In genomic region chr1:86526116-86526788, GRCm38 (mm10) we compare ENCODE assay signal across 8 mouse cellular contexts. TPM values are rescaled to one million over a fixed set of nuclear protein-coding genes. Genes with fewer than 3 reads are reported as not detected.
A peak's percentile ranks its signal among the peaks of the same experiment; 100 is the strongest.
DNase-seq lines count a peak whose midpoint lies in the region; ATAC-seq lines count a peak whose summit lies in the region.

Gene Ptma, plus strand, starts transcription at chr1:86526726.

- peak; percentile 99 for DNase-seq in CD4-positive, CD25-positive, alpha-beta regulatory T cell, adult 2 months (ENCODE audit: low read depth, low spot score)
- peak; percentile 88 for DNase-seq in fat pad, adult 2 months (ENCODE audit: extremely low read depth, low read depth, low spot score)
- DNase-seq in kidney, postnatal 10 days = peak; percentile 100
- peak; percentile 98 to 99 for DNase-seq in natural killer cell, adult 2 months (ENCODE audit: low spot score in 2 of 2)

- ATAC-seq in heart, embryonic 13.5 days (ENCODE audit: extremely low read depth, insufficient number of reproducible peaks, low FRiP score, low TSS enrichment) = peak; percentile 80
- peak; percentile 87 for ATAC-seq in liver, embryonic 12.5 days
- peak; percentile 93 for ATAC-seq in stomach, embryonic 15.5 days (ENCODE audit: insufficient read depth, low FRiP score, low read depth)

- H3K4me1 ChIP-seq in brown adipose tissue, adult 24 weeks (ENCODE audit: control insufficient read depth, insufficient read depth, insufficient read length, low read length) = no peaks in the 10 kb centered on the region
- peaks cover 47% of the 10 kb centered on the region for H3K4me1 ChIP-seq in heart, embryonic 13.5 days
- H3K4me1 ChIP-seq in liver, embryonic 12.5 days = peaks cover 56% of the 10 kb centered on the region
- H3K4me1 ChIP-seq in stomach, embryonic 15.5 days = peaks cover 30% of the 10 kb centered on the region

- peak within 1 kb of the TSS; percentile 99 for H3K27ac ChIP-seq in brown adipose tissue, adult 24 weeks (replicated peaks; ENCODE audit: low read depth, low read length)
- peak within 1 kb of the TSS; percentile 100 for H3K27ac ChIP-seq in heart, embryonic 13.5 days (replicated peaks)
- H3K27ac ChIP-seq in liver, embryonic 12.5 days = peak within 1 kb of the TSS; percentile 98
- peak within 1 kb of the TSS; percentile 100 for H3K27ac ChIP-seq in stomach, embryonic 15.5 days

- H3K4me2 ChIP-seq in heart, embryonic 13.5 days = peak within 1 kb of the TSS; percentile 94
- peak within 1 kb of the TSS; percentile 93 for H3K4me2 ChIP-seq in liver, embryonic 12.5 days
- peak within 1 kb of the TSS; percentile 94 for H3K4me2 ChIP-seq in stomach, embryonic 15.5 days

- H3K9me3 ChIP-seq in heart, embryonic 13.5 days = no peaks in the 10 kb centered on the region
- H3K9me3 ChIP-seq in liver, embryonic 12.5 days (replicated peaks) = no peaks in the 10 kb centered on the region
- H3K9me3 ChIP-seq in stomach, embryonic 15.5 days = no peaks in the 10 kb centered on the region

- H3K9ac ChIP-seq in heart, embryonic 13.5 days = peak within 1 kb of the TSS; percentile 100
- peak within 1 kb of the TSS; percentile 100 for H3K9ac ChIP-seq in liver, embryonic 12.5 days
- H3K9ac ChIP-seq in stomach, embryonic 15.5 days = peak within 1 kb of the TSS; percentile 95

- peaks cover 21% of the 10 kb centered on the region for H3K36me3 ChIP-seq in heart, embryonic 13.5 days
- peaks cover 33% of the 10 kb centered on the region for H3K36me3 ChIP-seq in liver, embryonic 12.5 days
- H3K36me3 ChIP-seq in stomach, embryonic 15.5 days = peaks cover 7% of the 10 kb centered on the region; the same call in 1 of the 2 replicates

- WGBS in heart, embryonic 13.5 days = under 1% methylated on average over 45 of the region's 63 CpGs
- under 1% methylated on average over 53 of the region's 63 CpGs for WGBS in liver, embryonic 12.5 days (ENCODE audit: insufficient replicate concordance)
- WGBS in stomach, embryonic 15.5 days = under 1% methylated on average over 58 of the region's 63 CpGs

- H3K4me3 ChIP-seq in brown adipose tissue, adult 24 weeks (ENCODE audit: insufficient read depth, low read depth, low read length) = peak within 1 kb of the TSS; percentile 89
- H3K4me3 ChIP-seq in heart, embryonic 13.5 days = peak within 1 kb of the TSS; percentile 99
- peak within 1 kb of the TSS; percentile 89 for H3K4me3 ChIP-seq in liver, embryonic 12.5 days
- H3K4me3 ChIP-seq in stomach, embryonic 15.5 days (replicated peaks) = peak within 1 kb of the TSS; percentile 89

- H3K27me3 ChIP-seq in heart, embryonic 13.5 days (replicated peaks) = no peaks in the 10 kb centered on the region
- H3K27me3 ChIP-seq in liver, embryonic 12.5 days (replicated peaks) = no peaks in the 10 kb centered on the region
- H3K27me3 ChIP-seq in stomach, embryonic 15.5 days (replicated peaks) = no peaks in the 10 kb centered on the region

RNA-seq across cellular contexts. Expression of gene Ptma, which starts in this region (rescaled TPM):
- 280 and 322 TPM in 2 replicates for polyA plus RNA-seq in brown adipose tissue, adult 24 weeks (2012; ENCODE audit: insufficient read depth, insufficient read length, missing spikeins)
- polyA plus RNA-seq in heart, embryonic 13.5 days (2015; fragmentation: Nextera tagmentation; extraction: Ambion mirVana) = 929 and 934 TPM in 2 replicates
- polyA plus RNA-seq in liver, embryonic 12.5 days (2016; fragmentation: Nextera tagmentation; extraction: Ambion mirVana) = 1,639 and 1,657 TPM in 2 replicates
- polyA plus RNA-seq in stomach, embryonic 15.5 days (2015; fragmentation: Nextera tagmentation; extraction: Ambion mirVana) = 2,449 and 2,521 TPM in 2 replicates

Comparison
In these comparisons a context has a peak if more than half of its experiments do, and no peak if none do; other contexts are left out.
1. Peak in every context shown above with its lines: DNase-seq, ATAC-seq, H3K4me3 ChIP-seq and H3K27ac ChIP-seq.